Mouse (Mus musculus): ENCODE measurements around the gene Adamts14. TPM values are rescaled to one million over a fixed set of nuclear protein-coding genes. Genes with fewer than 3 reads are reported as not detected.

Adamts14 gene
- 0.13 and 0.17 TPM in 2 replicates for polyA plus RNA-seq (2014; fragmentation: Nextera tagmentation; extraction: Ambion mirVana)

GRCm38 (mm10) chr10:61273081-61273843 lies at the start of gene Adamts14:
Gene Adamts14, minus strand, starts transcription at chr10:61273438.
- under 1% methylated on average over 43 of the region's 75 CpGs for WGBS
- H3K36me3 ChIP-seq (ENCODE audit: control insufficient read depth, insufficient read depth, low read length) = no peaks in the 10 kb centered on the region
- H3K27ac ChIP-seq (ENCODE audit: low read depth, low read length) = no peak within 1 kb of the TSS
- 0 out of 2 replicates have a peak, but pooled peaks cover 3% of the 10 kb centered on the region for H3K4me1 ChIP-seq (ENCODE audit: control insufficient read depth, insufficient read depth, low read length)
- H3K27me3 ChIP-seq (replicated peaks; ENCODE audit: control insufficient read depth, insufficient read depth, low read length) = no peaks in the 10 kb centered on the region
- peak within 1 kb of the TSS; percentile 64 for H3K9ac ChIP-seq (ENCODE audit: low read length)
- H3K9me3 ChIP-seq (replicated peaks; ENCODE audit: control insufficient read depth, low read length) = no peaks in the 10 kb centered on the region
- peak within 1 kb of the TSS; percentile 48 for H3K4me3 ChIP-seq (ENCODE audit: low read depth, low read length)
- peak; percentile 48 for DNase-seq (ENCODE audit: low spot score)
- ATAC-seq = peak; percentile 63
- H3K4me2 ChIP-seq (ENCODE audit: low read length) = peak within 1 kb of the TSS; percentile 94

DNA sequence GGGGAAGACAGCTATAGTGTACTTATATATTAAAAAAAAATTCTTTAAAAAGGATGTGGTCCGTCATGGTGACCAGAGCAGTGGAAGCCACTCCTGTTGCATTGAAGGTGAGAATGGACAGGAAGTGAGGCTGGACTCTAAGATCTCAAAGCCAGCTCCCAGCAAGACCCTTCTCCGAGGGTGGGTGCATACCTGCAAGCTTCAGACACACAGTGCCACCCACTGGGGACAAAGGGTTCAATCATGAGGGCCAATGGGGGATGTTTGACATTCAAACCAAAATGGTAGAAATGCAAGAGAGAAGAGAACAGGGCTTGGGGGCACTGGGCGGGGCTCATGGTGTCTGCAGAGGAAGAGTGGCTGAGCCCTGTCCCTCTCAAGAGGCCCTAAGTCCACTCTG lies 45.3 kb upstream of the Adamts14 start:
- DNase-seq (ENCODE audit: low spot score) (no peak), ATAC-seq (no peak)
- no peaks in the 10 kb centered on the region for H3K4me1 ChIP-seq (ENCODE audit: control insufficient read depth, insufficient read depth, low read length)
- no peak overlapping the region for H3K27ac ChIP-seq (ENCODE audit: low read depth, low read length)
- WGBS = 90% methylated on average over 3 of the region's 3 CpGs
- H3K9me3 ChIP-seq (replicated peaks; ENCODE audit: control insufficient read depth, low read length) = no peaks in the 10 kb centered on the region
- no peak overlapping the region for H3K9ac ChIP-seq (ENCODE audit: low read length)
- no peak overlapping the region for H3K4me3 ChIP-seq (ENCODE audit: low read depth, low read length)
- no peaks in the 10 kb centered on the region for H3K36me3 ChIP-seq (ENCODE audit: control insufficient read depth, insufficient read depth, low read length)
- H3K4me2 ChIP-seq (ENCODE audit: low read length) = no peak overlapping the region
- no peaks in the 10 kb centered on the region for H3K27me3 ChIP-seq (replicated peaks; ENCODE audit: control insufficient read depth, insufficient read depth, low read length)

DNA sequence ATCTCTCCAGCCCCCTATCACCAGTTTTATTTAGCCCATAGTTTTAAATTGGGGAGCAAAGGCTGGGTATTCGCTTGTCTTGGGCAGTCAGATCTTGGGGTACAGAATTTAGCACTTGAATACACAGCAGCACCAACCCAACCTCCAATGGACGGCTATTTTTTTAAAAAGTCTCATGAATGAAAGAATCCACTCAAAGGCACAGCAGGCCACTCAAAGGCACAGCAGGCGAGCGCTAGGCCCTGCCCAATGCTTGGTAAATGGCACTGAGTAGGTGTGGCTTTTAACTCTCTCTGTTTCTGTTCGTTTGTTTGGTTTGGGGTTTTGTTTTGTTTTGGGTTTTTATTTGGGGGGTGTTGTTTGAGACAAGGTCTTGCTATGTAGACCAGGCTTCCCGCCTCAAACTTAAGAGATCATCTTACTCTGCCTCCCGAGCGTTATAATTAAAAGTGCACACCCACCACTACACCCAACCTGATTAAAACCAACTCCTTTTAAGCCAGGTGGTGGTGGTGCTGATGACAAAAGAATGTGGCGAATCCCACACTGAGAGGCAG lies 42.2 kb upstream of the Adamts14 start:
- no peak overlapping the region for H3K4me2 ChIP-seq (ENCODE audit: low read length)

GRCm38 (mm10) chr10:61313750-61314149 lies 40.5 kb upstream of the Adamts14 start:
- H3K27me3 ChIP-seq (replicated peaks; ENCODE audit: control insufficient read depth, insufficient read depth, low read length) = no peaks in the 10 kb centered on the region
- DNase-seq (ENCODE audit: low spot score) = no peak
- H3K9ac ChIP-seq (ENCODE audit: low read length) = no peak overlapping the region
- no peak for ATAC-seq
- H3K4me3 ChIP-seq (ENCODE audit: low read depth, low read length) = no peak overlapping the region
- no peaks in the 10 kb centered on the region for H3K36me3 ChIP-seq (ENCODE audit: control insufficient read depth, insufficient read depth, low read length)
- no peak overlapping the region for H3K27ac ChIP-seq (ENCODE audit: low read depth, low read length)
- H3K4me1 ChIP-seq (ENCODE audit: control insufficient read depth, insufficient read depth, low read length) = no peaks in the 10 kb centered on the region
- 79% methylated on average over 7 of the region's 7 CpGs for WGBS
- H3K9me3 ChIP-seq (replicated peaks; ENCODE audit: control insufficient read depth, low read length) = no peaks in the 10 kb centered on the region
- no peak overlapping the region for H3K4me2 ChIP-seq (ENCODE audit: low read length)

More for the DNA sequence above, 42.2 kb upstream of the Adamts14 start:
- no peaks in the 10 kb centered on the region for H3K4me1 ChIP-seq (ENCODE audit: control insufficient read depth, insufficient read depth, low read length)
- H3K27ac ChIP-seq (ENCODE audit: low read depth, low read length) = no peak overlapping the region
- H3K4me3 ChIP-seq (ENCODE audit: low read depth, low read length) = no peak overlapping the region
- H3K9ac ChIP-seq (ENCODE audit: low read length) = no peak overlapping the region
- DNase-seq (ENCODE audit: low spot score) = no peak
- 7% methylated on average over 9 of the region's 9 CpGs for WGBS
- no peak for ATAC-seq
- H3K27me3 ChIP-seq (replicated peaks; ENCODE audit: control insufficient read depth, insufficient read depth, low read length) = no peaks in the 10 kb centered on the region
- no peaks in the 10 kb centered on the region for H3K9me3 ChIP-seq (replicated peaks; ENCODE audit: control insufficient read depth, low read length)
- H3K36me3 ChIP-seq (ENCODE audit: control insufficient read depth, insufficient read depth, low read length) = no peaks in the 10 kb centered on the region

DNA sequence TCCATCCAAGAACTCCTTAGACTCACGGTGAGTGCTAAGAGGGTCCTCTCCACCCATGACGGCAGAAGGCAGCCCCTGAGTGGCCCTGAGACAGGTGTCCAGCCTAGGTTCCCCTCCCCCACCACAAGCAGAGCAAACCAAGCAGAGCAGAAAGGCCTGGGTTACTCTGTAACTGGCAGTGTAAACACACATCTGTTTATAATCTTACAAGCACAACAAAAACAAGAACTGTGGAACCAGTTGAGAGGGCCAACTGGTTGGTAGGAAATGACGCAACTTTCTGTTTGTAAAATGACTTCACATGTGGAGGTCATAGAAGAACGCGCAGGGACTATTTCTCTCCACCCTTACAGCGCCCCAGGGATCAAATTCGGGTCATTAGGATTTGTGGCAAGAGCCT lies 39.5 kb upstream of the Adamts14 start:
- no peaks in the 10 kb centered on the region for H3K9me3 ChIP-seq (replicated peaks; ENCODE audit: control insufficient read depth, low read length)
- DNase-seq (ENCODE audit: low spot score) (no peak), ATAC-seq (no peak)
- no peaks in the 10 kb centered on the region for H3K4me1 ChIP-seq (ENCODE audit: control insufficient read depth, insufficient read depth, low read length)
- H3K27me3 ChIP-seq (replicated peaks; ENCODE audit: control insufficient read depth, insufficient read depth, low read length) = no peaks in the 10 kb centered on the region
- no peaks in the 10 kb centered on the region for H3K36me3 ChIP-seq (ENCODE audit: control insufficient read depth, insufficient read depth, low read length)
- no peak overlapping the region for H3K27ac ChIP-seq (ENCODE audit: low read depth, low read length)
- WGBS = 74% methylated on average over 7 of the region's 7 CpGs
- no peak overlapping the region for H3K4me2 ChIP-seq (ENCODE audit: low read length)
- no peak overlapping the region for H3K9ac ChIP-seq (ENCODE audit: low read length)
- H3K4me3 ChIP-seq (ENCODE audit: low read depth, low read length) = no peak overlapping the region

GRCm38 (mm10) chr10:61312159-61312558 lies 38.9 kb upstream of the Adamts14 start:
- Histone ChIP-seq H3K27me3 (replicated peaks; ENCODE audit: control insufficient read depth, insufficient read depth, low read length) (no peaks in the 10 kb centered on the region), H3K36me3 (ENCODE audit: control insufficient read depth, insufficient read depth, low read length) (no peaks in the 10 kb centered on the region), H3K9me3 (replicated peaks; ENCODE audit: control insufficient read depth, low read length) (no peaks in the 10 kb centered on the region), H3K4me2 (ENCODE audit: low read length) (no peak overlapping the region), H3K27ac (ENCODE audit: low read depth, low read length) (no peak overlapping the region), H3K9ac (ENCODE audit: low read length) (no peak overlapping the region), H3K4me3 (ENCODE audit: low read depth, low read length) (no peak overlapping the region), H3K4me1 (ENCODE audit: control insufficient read depth, insufficient read depth, low read length) (no peaks in the 10 kb centered on the region)
- no peak for ATAC-seq
- WGBS = 90% methylated on average over 6 of the region's 6 CpGs
- DNase-seq (ENCODE audit: low spot score) = no peak

DNA sequence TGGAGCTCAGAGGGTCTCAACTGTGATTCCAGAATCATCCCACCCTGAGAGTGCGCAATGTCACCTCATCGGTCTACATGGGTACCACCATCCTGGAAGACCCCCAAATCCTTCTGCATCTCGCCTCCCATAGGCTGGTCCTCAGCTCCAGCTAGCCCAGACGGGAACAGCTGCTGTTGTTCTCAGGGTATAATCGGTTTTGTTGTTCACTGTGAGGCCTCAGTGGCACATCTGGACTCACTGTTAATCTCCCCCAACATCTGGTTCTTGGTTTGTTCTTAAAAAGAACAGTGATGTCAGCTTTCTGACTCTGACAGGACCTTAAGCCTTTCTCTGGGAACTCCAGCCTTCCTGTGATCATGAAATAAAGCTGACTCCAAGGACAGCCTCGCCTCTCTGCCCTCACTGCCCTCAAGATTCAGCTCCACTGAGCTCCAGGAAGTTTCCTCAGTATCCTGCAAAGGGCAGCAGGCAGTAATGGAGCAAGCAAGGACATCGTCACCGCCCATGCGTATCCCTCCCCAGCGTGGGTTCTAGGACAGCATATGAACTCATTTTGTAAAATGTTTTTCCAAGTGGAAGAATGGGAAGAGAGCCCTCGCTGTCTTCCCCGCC lies 35.6 kb upstream of the Adamts14 start:
- Histone ChIP-seq H3K4me3 (ENCODE audit: low read depth, low read length) (no peak overlapping the region), H3K9ac (ENCODE audit: low read length) (no peak overlapping the region), H3K36me3 (ENCODE audit: control insufficient read depth, insufficient read depth, low read length) (no peaks in the 10 kb centered on the region), H3K4me1 (ENCODE audit: control insufficient read depth, insufficient read depth, low read length) (no peaks in the 10 kb centered on the region), H3K27me3 (replicated peaks; ENCODE audit: control insufficient read depth, insufficient read depth, low read length) (no peaks in the 10 kb centered on the region), H3K4me2 (ENCODE audit: low read length) (no peak overlapping the region), H3K27ac (ENCODE audit: low read depth, low read length) (no peak overlapping the region), H3K9me3 (replicated peaks; ENCODE audit: control insufficient read depth, low read length) (no peaks in the 10 kb centered on the region)
- no peak for ATAC-seq
- 64% methylated on average over 12 of the region's 12 CpGs for WGBS
- DNase-seq (ENCODE audit: low spot score) = no peak

- H3K9me3 ChIP-seq (replicated peaks; ENCODE audit: control insufficient read depth, low read length) = no peaks in the 10 kb centered on the region
- H3K27me3 ChIP-seq (replicated peaks; ENCODE audit: control insufficient read depth, insufficient read depth, low read length) = no peaks in the 10 kb centered on the region
- 88% methylated on average over 13 of the region's 13 CpGs for WGBS
- no peak overlapping the region for H3K4me2 ChIP-seq (ENCODE audit: low read length)
- no peak overlapping the region for H3K9ac ChIP-seq (ENCODE audit: low read length)
- no peak overlapping the region for H3K27ac ChIP-seq (ENCODE audit: low read depth, low read length)
- no peak overlapping the region for H3K4me3 ChIP-seq (ENCODE audit: low read depth, low read length)
- H3K4me1 ChIP-seq (ENCODE audit: control insufficient read depth, insufficient read depth, low read length) = no peaks in the 10 kb centered on the region
- no peaks in the 10 kb centered on the region for H3K36me3 ChIP-seq (ENCODE audit: control insufficient read depth, insufficient read depth, low read length)
- DNase-seq (ENCODE audit: low spot score) = no peak
- ATAC-seq = no peak
Observed at GRCm38 (mm10) chr10:61305928-61306590, 32.8 kb upstream of the Adamts14 start.

Data from forebrain, embryonic 14.5 days (tissue).